Mouse (Mus musculus): ENCODE measurements around the gene Tspan3.

The Tspan3 gene

DNA sequence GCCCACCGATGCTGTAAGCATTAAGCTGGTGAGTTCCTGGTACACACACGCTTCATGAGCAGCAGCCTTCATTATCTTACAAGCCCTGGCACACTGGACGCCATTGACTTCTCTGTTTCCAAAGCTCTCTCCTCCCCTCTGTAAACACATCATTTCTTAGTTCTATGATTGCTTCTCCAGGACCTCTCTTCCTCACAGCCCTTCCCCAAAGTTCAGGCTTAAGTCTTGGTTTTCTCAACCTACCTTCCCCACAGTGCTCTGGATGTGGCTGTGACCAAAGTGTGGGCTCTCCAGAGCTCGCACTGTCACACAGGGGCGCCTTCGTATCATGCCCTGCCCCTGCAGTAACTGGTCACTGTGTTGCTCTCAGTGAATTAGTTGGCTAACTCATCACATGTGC, at the start of gene Tspan3:
Tspan3 (minus strand) TSS at position 101 of the 400 bp plus-strand sequence.
- no peak for DNase-seq (ENCODE audit: low spot score)

DNA sequence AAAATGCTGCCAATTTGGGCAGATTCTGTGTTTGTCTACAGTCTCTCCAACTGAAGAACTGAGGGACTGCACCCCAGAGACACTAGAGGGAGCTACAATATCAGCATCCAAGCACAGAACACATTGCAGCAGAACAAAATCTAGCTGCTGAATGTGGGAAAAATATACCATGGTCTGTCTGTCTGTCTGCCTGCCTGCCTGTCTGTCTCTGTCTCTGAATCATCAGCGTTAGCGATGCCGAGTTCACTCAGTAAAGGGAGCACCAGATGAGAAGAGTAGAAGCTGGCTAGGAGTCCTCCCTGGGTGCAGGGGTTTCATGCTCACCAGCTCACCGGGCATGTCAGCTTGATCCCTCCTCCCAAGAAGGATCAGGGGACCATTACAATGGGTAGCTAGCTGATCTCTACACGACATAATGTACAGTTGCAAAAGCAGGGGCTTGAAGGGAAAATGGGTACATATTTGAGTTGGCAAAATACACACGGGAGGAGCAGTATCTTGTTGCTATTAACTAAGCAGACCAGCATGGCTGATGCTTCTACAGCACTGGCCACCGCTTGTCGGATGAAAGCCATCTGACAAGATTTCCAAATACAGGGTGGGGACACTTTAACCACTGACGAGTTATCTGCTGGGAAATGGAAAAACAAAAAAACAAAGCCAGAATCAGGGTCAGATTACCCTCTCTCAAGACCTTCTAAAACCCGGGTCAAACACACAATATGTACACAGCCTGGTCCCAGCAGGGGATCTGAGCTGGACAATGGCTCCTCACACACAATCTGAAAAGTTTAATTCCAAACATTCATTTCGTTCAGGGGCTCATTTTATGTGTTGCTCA, 48.4 kb upstream of the Tspan3 start:
- peak; percentile 51 for DNase-seq (ENCODE audit: low spot score)

GRCm38 (mm10) chr9:56208817-56209216, 43.5 kb upstream of the Tspan3 start:
- DNase-seq (ENCODE audit: low spot score) = no peak

DNA sequence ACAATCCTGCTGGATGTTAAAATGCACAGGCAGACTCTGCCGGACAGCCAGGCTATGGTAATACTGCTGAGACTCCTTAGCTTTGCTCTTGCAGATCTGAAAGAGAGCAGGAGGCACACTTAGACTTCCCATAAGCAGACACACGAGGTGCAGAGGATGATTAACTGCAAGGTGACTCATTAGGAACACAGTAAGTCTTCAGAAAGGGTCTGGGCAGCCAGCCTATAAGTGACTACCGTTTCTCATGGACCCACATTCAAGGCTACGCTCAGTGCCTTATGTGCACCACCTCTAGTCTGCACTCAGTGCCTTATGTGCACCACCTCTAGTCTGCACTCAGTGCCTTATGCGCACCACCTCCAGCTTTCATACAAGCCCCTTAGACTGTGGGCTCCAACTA, 42.2 kb upstream of the Tspan3 start:
- no peak for DNase-seq (ENCODE audit: low spot score)

DNA sequence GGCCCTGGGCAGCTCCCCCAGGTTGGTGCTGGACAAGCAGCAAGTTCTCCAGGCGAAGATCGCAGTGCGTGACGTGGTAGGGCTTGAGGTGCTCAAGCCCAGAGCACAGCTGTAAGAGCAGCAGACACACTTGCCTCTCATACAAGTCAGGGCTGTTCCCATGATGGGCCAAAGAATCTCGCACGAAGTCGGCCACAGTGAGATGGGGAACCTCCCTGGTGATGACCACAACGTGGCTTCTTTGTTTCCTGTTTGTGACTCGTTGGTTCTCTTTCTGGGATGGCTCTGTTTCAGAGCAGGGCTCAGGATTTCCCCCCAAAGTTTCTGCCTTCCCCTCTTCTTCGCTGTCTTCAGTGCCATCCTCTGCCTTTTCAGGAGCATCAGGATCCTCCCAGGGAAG, 41.8 kb upstream of the Tspan3 start:
- no peak for DNase-seq (ENCODE audit: low spot score)

DNA sequence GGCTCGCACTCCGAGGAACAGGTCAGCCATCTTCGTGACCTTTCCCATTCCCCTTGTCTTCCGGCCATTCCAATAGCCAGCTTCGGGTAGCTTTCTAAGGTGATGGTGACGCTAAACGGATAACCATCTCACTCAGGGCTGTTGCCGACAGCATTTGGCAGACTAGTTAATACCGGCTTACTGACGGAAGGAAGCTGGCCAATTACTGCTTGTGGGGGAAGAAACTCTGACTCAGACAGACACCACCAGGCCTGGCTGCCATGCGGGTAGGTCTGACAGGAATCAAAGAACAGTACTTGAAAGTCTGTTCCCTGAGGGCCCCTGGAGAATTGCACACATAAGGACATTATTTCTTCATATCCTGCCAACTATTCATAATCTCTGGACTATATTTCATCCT, 40.1 kb upstream of the Tspan3 start:
- DNase-seq (ENCODE audit: low spot score) = no peak

DNA sequence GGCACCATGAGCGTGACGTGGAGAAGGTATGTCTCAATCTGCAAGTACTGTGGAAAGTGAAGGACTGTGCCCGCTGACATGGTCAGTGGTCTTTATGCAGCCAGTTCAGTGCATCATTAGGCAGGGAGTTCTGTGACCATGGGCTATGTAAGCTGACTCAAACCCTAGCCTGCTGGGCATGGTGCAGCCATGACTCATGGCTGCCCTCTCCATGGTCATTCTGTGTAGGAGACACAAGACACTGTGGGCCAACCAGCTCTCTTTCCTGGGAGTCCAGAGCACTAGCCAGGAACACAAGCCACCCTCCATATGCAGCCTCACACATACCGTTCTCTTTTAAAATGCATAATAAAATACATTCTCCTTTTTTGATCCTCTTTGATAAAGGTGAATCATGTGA, 39.0 kb upstream of the Tspan3 start:
- DNase-seq (ENCODE audit: low spot score) = no peak

- peak; percentile 84 for DNase-seq (ENCODE audit: low spot score)
Measured at GRCm38 (mm10) chr9:56200645-56201314, 35.5 kb upstream of the Tspan3 start.

DNA sequence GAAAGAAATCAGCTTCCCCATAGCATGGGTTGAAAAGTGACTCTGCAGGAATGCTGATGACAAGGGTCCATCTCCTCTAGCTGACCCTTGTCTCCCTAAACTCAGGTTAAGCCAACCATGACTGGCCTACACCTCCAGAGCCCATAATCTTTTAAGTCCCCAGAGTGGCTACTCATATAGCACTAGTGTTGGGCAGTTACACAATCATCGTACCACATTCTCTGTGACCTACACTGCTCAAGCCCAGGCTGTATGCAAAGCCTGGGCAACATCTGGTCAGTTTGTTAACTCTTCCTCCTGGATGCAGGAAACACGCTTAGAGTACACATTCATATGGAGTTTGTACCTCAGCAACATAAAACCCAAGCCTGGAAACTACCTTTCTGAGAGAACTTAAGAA, 34.9 kb upstream of the Tspan3 start:
- DNase-seq (ENCODE audit: low spot score) = no peak

GRCm38 (mm10) chr9:56196921-56197320, 31.6 kb upstream of the Tspan3 start:
- DNase-seq (ENCODE audit: low spot score) = no peak

DNA sequence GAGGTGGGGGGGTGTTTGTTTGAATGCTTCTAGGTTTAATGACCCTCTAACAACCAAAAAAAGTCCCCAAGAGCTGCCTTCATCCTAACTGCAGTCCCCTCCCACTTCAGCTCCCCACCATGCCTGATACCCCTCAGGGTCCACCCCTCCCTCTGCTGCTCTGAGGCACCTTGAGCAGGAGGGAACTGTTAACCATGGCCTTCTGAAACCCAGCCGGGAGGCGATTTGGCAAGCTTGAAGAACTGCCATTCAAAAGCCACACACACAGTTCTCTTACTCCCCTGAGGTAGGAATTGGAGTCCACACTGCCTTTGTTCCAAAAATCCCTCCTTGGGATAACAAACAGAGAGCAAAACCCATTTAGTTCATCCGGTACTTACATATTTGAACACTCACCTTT, 29.9 kb upstream of the Tspan3 start:
- no peak for DNase-seq (ENCODE audit: low spot score)

GRCm38 (mm10) chr9:56191498-56192455, 26.5 kb upstream of the Tspan3 start:
- no peak for DNase-seq (ENCODE audit: low spot score)

- no peak for DNase-seq (ENCODE audit: low spot score)
Measured at GRCm38 (mm10) chr9:56180118-56180781, 15.0 kb upstream of the Tspan3 start.

GRCm38 (mm10) chr9:56179416-56180117, 14.3 kb upstream of the Tspan3 start:
- no peak for DNase-seq (ENCODE audit: low spot score)

- no peak for DNase-seq (ENCODE audit: low spot score)
Measured at GRCm38 (mm10) chr9:56177354-56177753, 12.1 kb upstream of the Tspan3 start.

DNA sequence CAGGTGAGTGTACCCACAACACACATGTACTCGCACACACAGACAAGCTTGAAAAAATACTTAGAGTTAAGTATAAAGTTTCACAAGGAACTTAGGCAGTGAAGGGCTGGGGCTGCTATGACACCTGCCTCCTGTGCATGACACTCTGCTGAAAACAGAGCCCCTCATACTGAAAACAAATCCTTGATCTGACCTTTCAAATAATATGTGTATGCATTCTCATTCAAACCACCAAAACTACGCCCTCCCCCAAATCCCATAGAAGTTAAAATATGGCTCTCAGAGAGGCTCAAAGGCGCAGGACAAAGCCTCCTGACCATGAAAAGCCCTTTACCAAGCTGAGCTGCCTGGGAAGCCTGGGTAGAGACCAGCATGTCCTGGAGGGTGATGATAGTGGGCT, 10.0 kb upstream of the Tspan3 start:
- DNase-seq (ENCODE audit: low spot score) = no peak

DNA sequence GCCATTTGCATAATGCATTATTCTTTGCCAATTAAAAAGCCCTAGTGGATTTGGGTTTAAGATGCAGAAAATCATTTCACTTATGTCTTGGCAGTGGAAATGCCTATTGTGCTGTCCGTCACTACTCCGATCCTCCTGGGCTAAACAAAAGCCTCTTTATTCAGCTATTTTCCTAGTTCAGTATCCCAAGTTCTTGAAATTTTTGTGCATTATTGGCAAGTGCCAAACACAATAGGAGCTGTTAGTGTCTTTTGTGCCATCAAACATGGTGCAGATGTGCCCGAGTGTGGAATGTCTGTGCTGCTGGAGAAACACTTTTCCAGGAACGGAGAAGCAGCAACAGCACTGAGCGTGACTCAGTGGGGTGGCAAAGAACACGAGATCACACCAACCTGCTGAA, 2.4 kb upstream of the Tspan3 start:
- DNase-seq (ENCODE audit: low spot score) = no peak

DNA sequence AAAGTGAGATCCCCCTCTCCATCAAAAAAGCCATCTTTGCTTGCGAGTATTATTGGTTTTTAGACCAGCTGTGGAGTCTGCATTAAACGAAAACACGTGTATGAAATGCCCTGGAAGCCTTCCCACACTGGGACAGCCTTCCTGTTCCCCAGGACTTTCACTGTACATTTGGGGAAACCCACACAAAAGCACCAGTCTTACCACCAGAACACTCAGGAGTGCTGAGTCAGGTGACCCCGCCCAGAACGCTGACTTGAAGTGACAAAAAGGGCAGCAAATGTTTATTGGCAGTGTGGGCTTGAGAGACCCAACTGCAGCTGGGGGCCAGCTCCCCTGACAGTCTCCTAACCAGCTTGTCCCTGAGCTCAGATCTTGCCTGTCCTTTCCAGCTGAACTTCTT, 884 bp upstream of the Tspan3 start:
- no peak for DNase-seq (ENCODE audit: low spot score)

DNA sequence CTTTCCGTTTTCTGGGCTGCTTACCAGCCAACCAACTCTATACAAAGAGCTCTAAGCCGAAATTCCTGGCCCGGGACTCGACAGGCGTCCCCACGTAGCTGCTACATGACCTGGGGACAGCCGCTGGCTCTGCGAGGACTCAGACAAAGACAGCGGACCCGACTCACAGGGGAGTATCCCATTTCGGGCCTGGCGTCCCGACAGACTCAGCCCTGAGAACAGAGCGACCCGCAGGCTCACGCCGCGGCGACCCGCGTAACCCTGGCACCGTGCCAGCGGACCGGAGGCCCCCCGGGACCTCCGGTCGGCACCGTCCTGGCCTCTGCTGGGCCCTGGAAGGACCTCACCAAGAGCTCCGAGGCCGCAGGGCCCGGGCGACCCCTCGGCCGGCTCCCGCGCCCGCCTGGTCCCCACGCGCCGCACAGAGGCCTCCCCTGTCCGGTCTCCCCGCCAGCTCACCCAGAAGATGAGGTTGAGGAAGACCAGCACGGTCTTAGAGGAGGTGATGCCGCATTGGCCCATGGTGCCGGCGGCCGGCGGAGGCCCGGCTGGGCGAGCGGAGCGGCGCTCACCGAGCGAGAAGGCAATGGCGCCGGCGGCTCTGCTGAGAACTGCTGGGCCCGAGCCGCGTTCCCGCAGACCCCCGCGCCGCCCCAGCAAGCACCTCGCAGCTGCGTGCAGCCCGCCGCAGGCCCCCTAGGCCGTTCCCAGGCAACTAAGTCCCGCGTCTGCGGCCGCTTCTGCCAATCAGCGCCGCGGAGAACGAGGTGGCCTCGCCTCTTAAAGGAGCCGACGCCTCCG, 4.7 kb downstream of the Tspan3 start:
- peak; percentile 67 for DNase-seq (ENCODE audit: low spot score)

DNA sequence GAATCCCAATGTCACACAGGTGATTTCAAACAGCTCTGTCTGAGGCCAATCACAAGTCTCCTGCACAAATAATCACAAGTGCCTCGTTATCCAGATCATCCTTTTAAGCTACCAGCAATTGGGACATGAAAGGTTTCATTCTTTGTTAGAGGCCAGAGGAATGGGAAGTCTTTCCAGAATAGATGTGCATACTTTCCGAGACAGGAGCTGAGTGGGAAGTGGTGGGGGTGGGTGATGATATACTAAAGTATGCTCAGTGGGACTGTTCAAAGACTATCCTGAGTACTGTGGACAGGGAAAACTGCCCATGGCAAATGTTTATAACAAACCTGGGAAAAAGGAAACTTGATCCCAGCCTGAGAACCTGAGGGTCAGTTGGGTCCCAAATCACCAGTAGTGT, 5.8 kb downstream of the Tspan3 start:
- DNase-seq (ENCODE audit: low spot score) = no peak
